Mouse (Mus musculus): ENCODE measurements around the gene Zc3hav1. TPM values are rescaled to one million over a fixed set of nuclear protein-coding genes. Genes with fewer than 3 reads are reported as not detected.

The Zc3hav1 gene
- polyA plus RNA-seq, 1 experiment from 2014 or later, result 2.0 TPM

DNA sequence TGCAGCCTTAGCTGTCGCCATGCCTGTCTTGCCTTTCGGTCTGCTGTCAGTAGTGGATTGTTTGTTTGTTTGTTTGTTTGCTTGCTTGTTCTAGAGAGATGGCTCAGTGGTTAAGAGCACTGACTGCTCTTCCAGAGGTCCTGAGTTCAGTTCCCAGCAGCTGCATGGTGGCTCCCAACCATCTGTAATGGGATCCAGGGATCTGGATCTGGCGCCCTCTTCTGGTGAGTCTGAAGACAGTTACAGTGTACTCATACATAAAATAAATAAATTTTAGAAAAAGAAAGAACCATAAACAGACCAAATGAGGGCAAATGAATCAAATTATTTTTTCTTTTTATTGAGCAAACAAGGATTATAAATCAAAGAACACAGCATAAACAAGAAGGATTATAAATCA lies 49.4 kb downstream of the Zc3hav1 start:
- no peak overlapping the region for H3K27ac ChIP-seq
- peaks cover under 1% of the 10 kb centered on the region for H3K4me1 ChIP-seq
- peaks cover 11% of the 10 kb centered on the region for H3K9me3 ChIP-seq
- no peak for DNase-seq (ENCODE audit: extremely low spot score, low spot score)
- 74% methylated on average over 3 of the region's 3 CpGs for WGBS
- peaks cover 10% of the 10 kb centered on the region for H3K27me3 ChIP-seq (ENCODE audit: poor library complexity, severe bottlenecking)
- peaks cover 4% of the 10 kb centered on the region; the same call in 1 of the 2 replicates for H3K36me3 ChIP-seq (replicated peaks)
- H3K4me3 ChIP-seq, result no peak overlapping the region

DNA sequence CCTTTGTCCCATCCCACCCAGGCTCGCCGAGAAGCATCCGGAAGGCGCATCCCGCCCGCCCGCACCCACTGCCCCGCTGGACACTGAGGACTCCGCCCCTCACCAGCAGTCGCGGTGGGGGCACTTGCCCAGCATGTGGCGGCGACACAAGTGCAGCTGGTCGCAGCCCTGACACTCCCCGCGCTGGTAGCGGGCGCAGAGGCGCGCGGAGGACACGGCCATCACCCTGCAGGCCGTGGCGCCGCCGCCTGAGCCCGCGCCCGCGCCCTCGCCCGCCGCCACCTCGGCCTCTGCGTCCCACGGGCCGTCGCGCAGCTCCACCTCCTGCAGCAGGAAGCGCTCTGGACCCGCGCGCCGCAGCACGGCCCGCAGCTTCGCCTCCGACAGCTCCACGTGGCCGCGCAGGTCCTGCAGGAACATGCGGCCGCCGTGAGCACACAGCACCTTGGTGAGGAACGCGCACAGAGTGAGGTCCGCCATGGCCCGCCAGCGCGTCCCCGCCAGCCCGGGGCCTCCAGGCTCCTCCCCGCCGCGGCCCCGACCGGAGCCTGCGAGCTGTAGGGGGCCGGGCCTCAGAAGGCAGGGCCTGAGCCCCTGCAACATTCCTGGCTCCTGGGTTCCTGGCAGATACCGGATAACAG lies 55.5 kb downstream of the Zc3hav1 start, which contains the start of gene Zc3hav1l:
Gene Zc3hav1l, minus strand, starts transcription at position 499 of the 641 bp plus-strand sequence.
- H3K27ac ChIP-seq, result peak within 1 kb of the TSS; percentile 98
- under 1% methylated on average over 59 of the region's 70 CpGs for WGBS
- DNase-seq (ENCODE audit: extremely low spot score, low spot score), result peak; percentile 79
- H3K36me3 ChIP-seq (replicated peaks), result peaks cover 37% of the 10 kb centered on the region
- peak within 1 kb of the TSS; percentile 77 for H3K4me3 ChIP-seq
- peaks cover 45% of the 10 kb centered on the region for H3K27me3 ChIP-seq (ENCODE audit: poor library complexity, severe bottlenecking)
- peaks cover 25% of the 10 kb centered on the region for H3K4me1 ChIP-seq
- peaks cover 3% of the 10 kb centered on the region; the same call in 1 of the 2 replicates for H3K9me3 ChIP-seq

DNA sequence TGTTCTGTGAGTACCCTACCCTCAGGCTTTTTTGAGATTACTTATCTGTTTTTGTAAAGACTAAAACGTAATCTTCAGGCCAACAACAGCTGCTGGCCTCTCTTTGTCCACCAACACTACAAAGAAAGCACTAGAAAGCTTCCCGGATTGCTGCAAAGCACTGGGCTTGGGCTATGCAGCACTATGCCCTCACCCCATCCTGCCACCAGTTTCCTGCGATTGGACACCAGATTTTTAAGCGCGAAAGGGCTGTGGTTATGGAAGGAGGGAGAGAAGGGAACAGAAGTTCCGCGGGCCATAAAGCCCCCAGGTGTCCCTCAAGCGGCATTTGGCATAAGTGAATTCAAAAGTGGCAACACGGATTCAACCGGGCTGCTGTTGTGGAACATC lies 56.2 kb downstream of the Zc3hav1 start:
- Histone ChIP-seq H3K27me3 (ENCODE audit: poor library complexity, severe bottlenecking) (peaks cover 46% of the 10 kb centered on the region), H3K4me1 (peaks cover 28% of the 10 kb centered on the region), H3K4me3 (peak overlapping the region; percentile 77), H3K27ac (peak overlapping the region; percentile 98), H3K9me3 (peaks cover 3% of the 10 kb centered on the region; the same call in 1 of the 2 replicates), H3K36me3 (replicated peaks) (peaks cover 40% of the 10 kb centered on the region)
- peak; percentile 64 for DNase-seq (ENCODE audit: extremely low spot score, low spot score)
- 0% methylated on average over 10 of the region's 10 CpGs for WGBS

DNA sequence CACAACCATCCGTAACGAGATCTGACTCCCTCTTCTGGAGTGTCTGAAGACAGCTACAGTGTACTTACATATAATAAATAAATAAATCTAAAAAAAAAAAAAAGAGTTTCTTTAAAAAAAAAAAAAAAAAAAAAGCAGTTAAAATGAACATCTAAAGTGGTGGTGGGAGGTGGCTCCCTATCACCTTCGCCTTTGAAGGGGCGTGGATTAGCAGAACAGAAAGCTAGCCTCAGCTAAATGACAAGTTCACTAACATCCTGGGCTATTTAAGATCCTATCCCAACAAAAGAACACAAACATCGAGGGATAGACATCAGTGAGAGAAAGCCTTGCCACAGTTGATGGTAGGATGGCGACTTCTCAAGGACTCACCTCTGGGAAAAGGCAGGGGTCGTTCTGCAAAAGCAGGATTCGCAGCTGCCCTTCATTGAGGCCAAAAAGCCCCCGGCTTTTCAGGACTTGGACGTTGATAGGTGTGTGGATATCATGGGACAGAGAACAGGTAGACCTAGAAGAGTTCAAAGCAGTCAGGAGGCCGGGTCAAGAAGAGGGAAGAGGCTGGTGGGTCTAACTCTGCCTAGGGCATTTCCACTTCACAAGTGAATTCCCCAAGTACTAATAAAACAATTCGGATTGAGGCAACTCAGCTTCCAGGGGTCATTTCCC lies 56.7 kb downstream of the Zc3hav1 start:
- Histone ChIP-seq H3K27ac (peak overlapping the region; percentile 98), H3K27me3 (ENCODE audit: poor library complexity, severe bottlenecking) (peaks cover 49% of the 10 kb centered on the region), H3K4me1 (peaks cover 33% of the 10 kb centered on the region), H3K9me3 (0 out of 2 replicates have a peak, but pooled peaks cover 3% of the 10 kb centered on the region), H3K4me3 (peak overlapping the region; percentile 77), H3K36me3 (replicated peaks) (peaks cover 44% of the 10 kb centered on the region)
- WGBS, result 45% methylated on average over 12 of the region's 12 CpGs
- peak; percentile 49 for DNase-seq (ENCODE audit: extremely low spot score, low spot score)

DNA sequence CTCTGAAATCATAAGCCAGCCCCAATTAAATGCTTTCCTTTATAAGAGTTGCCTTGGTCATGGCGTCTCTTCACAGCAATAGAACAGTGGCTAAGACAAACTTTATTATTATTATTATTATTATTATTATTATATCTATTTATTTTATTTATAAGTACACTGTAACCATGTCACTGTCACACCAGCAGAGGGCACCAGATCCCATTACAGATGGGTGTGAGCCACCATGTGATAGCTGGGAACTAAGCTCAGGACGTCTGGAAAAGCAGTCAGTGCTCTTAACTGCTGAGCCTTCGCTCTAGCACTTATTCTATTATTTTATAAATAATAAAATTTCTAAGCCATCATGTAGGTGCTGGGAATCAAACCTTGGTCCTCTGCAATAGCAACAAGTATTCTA lies 60.7 kb downstream of the Zc3hav1 start:
- H3K4me3 ChIP-seq, result no peak overlapping the region
- WGBS, result 42% methylated on average over 3 of the region's 3 CpGs
- 0 out of 2 replicates have a peak, but pooled peaks cover 3% of the 10 kb centered on the region for H3K9me3 ChIP-seq
- peaks cover 84% of the 10 kb centered on the region for H3K36me3 ChIP-seq (replicated peaks)
- peaks cover 75% of the 10 kb centered on the region for H3K27me3 ChIP-seq (ENCODE audit: poor library complexity, severe bottlenecking)
- no peak for DNase-seq (ENCODE audit: extremely low spot score, low spot score)
- no peak overlapping the region for H3K27ac ChIP-seq
- H3K4me1 ChIP-seq, result peaks cover 23% of the 10 kb centered on the region

DNA sequence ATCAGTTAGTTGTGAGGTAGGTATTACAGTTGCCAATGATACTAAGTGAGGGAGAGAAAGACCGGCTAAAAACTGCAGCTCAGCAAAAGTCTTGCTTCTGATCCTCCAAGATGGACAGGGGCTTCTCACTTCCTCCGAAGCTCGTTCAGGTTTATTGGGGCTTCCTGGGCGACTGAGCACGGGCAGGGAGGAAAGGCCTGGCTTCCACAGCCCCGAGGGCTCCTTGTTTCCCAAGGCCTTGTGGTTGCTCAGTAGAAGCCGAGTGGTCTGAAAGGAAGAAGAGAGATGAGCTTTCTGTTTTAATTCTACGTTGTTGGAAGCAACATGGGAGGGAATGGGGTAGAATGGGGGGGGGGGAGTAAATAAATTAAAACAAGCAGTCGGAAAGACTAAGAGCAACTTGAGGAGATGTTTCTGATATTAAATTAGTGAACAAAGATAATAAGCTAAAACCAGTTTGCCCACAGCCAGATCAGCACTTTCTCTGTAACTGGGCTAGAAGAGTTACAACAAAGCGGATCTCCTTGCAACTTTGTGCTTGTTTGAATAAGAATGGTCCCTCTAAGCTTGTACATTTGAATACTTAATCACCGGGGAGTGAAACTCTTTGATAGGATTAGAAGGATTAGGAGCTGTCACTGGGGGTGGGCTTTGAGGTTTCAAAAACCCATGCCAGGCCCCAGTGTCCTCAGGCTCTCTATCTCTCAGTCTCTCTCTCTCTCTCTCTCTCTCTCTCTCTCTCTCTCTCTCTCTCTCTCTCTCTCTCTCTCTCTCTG lies 61.3 kb downstream of the Zc3hav1 start:
- peaks cover 17% of the 10 kb centered on the region for H3K4me1 ChIP-seq
- 0 out of 2 replicates have a peak, but pooled peaks cover 3% of the 10 kb centered on the region for H3K9me3 ChIP-seq
- no peak overlapping the region for H3K4me3 ChIP-seq
- H3K27ac ChIP-seq, result peak overlapping the region; percentile 60; the same call in 1 of the 2 replicates
- peaks cover 88% of the 10 kb centered on the region for H3K36me3 ChIP-seq (replicated peaks)
- WGBS, result 19% methylated on average over 11 of the region's 11 CpGs
- DNase-seq (ENCODE audit: extremely low spot score, low spot score), result peak; percentile 25
- H3K27me3 ChIP-seq (ENCODE audit: poor library complexity, severe bottlenecking), result peaks cover 75% of the 10 kb centered on the region

DNA sequence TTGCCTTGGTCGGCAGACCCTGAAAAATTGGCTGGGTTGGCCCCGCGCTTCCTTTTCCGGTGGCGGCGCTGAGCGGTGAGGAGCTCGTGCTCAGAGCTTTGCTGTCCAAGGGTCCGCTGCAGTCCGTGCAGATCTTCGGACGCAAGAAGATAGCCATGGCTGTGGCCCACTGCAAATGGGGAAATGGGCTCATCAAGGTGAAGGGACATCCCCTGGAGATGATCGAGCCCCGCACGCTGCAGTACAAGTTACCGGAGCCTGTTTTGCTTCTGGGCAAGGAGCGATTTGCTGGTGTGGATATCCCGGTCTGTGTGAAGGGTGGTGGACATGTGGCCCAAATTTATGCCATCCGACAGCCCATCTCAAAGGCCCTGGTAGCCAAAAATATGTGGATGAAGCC lies 70.0 kb downstream of the Zc3hav1 start:
- no peaks in the 10 kb centered on the region for H3K4me1 ChIP-seq
- no peak overlapping the region for H3K27ac ChIP-seq
- no peak overlapping the region for H3K4me3 ChIP-seq
- peaks cover 14% of the 10 kb centered on the region for H3K9me3 ChIP-seq
- peaks cover 5% of the 10 kb centered on the region; the same call in 1 of the 2 replicates for H3K27me3 ChIP-seq (ENCODE audit: poor library complexity, severe bottlenecking)
- peaks cover 57% of the 10 kb centered on the region for H3K36me3 ChIP-seq (replicated peaks)
- WGBS, result 98% methylated on average over 19 of the region's 19 CpGs
- DNase-seq (ENCODE audit: extremely low spot score, low spot score), result no peak

DNA sequence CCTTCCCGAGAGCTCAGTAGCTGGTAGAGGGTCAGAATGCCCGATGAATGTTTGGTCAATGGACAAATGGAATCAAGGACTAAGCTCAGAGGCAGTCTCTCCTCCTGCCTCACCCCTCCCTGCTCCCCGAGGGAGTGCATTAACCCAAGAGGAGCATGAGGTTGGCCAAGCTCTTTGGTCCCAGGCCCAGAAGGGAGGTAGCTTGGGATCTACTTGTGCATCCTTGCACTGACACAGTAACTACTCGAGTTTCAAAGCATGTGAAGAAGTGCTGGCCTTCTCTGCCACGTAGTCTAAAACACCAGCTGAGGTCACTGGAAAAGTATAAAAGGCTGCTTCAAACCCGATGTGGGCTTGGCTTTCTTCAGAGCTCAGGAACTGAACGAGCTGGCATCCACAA lies 89.9 kb downstream of the Zc3hav1 start:
- Histone ChIP-seq H3K27ac (no peak overlapping the region), H3K4me3 (no peak overlapping the region), H3K4me1 (no peaks in the 10 kb centered on the region), H3K36me3 (replicated peaks) (no peaks in the 10 kb centered on the region), H3K27me3 (ENCODE audit: poor library complexity, severe bottlenecking) (no peaks in the 10 kb centered on the region), H3K9me3 (no peaks in the 10 kb centered on the region)
- no peak for DNase-seq (ENCODE audit: extremely low spot score, low spot score)
- WGBS, result 86% methylated on average over 7 of the region's 7 CpGs

DNA sequence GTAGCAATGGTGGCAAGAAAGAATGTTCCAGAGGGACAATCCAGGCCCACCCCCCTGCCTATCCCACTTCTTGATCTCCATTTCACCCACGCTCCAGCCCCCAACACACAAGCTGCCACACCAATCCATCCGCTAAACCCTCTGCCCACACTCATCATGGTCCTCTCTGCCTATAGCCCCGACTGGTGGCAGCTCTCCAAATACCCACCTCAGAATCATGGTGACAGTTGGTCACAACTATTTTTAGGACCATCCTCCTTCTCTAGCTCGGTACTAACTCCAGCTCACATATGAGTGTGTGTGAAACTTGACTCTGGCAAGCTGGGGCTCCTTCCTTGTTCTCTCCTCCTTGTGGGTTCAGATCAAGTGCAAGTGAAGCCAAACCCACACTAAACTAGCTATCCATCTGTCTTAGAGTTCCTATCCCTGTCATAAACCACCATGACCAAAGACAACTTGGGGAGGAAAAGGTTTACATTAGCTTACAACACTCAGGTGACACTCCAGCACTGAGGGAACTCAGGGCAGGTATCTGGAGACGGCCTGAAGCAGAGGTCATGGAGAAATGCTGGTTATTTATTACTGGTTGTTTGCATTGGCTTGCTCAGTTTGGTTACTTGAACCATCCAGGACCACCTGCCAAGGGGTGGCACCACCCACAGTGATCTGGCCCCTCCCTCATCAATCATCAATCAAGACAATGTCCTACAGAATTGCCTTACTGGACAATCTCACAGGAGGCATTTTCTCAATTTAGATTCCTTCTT lies 90.8 kb downstream of the Zc3hav1 start:
- WGBS, result 84% methylated on average over 5 of the region's 5 CpGs
- no peaks in the 10 kb centered on the region for H3K27me3 ChIP-seq (ENCODE audit: poor library complexity, severe bottlenecking)
- no peaks in the 10 kb centered on the region for H3K4me1 ChIP-seq
- no peak overlapping the region for H3K27ac ChIP-seq
- no peaks in the 10 kb centered on the region for H3K9me3 ChIP-seq
- no peaks in the 10 kb centered on the region for H3K36me3 ChIP-seq (replicated peaks)
- DNase-seq (ENCODE audit: extremely low spot score, low spot score), result no peak
- H3K4me3 ChIP-seq, result no peak overlapping the region

DNA sequence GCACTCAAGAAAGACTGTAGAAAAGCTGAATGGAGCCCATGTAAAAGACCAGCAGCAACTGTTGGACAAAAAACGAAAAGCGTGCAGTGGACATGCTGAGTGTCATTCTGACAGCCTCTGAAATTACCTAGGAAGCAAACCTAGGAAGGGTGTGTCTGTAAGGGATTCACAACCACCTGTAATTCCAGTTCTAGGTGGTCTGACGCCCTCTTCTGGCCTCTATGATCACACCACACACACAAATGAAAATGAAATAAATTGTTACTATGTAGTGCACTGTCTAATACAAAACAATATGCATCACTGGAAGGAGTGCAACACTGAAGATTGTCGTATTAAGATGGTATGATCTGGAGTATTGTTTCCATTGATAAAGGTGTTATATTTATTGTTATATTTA lies 92.5 kb downstream of the Zc3hav1 start:
- no peak for DNase-seq (ENCODE audit: extremely low spot score, low spot score)
- Histone ChIP-seq H3K4me3 (no peak overlapping the region), H3K9me3 (no peaks in the 10 kb centered on the region), H3K36me3 (replicated peaks) (no peaks in the 10 kb centered on the region), H3K27ac (no peak overlapping the region), H3K27me3 (ENCODE audit: poor library complexity, severe bottlenecking) (no peaks in the 10 kb centered on the region), H3K4me1 (no peaks in the 10 kb centered on the region)
- WGBS, result 70% methylated on average over 4 of the region's 4 CpGs

DNA sequence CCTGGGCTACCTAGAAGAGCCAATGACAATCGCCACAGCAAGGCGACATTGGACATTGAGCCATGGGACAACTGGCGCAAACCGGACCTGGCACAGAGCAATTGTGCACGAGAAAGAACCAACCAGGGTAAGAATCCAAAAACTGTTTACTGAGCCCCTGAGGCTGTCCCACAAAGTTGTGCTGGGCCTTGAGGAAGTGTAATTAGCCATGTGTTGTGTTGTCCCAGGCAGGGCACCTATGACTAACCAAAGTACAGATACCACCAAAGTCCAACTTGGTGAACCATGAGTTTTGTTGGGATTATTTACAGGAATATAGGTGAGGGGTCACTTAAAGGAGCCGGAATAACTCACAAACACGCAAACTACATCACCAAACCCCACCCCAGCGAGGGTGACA lies 96.9 kb downstream of the Zc3hav1 start:
- DNase-seq (ENCODE audit: extremely low spot score, low spot score), result no peak
- Histone ChIP-seq H3K4me1 (peaks cover 19% of the 10 kb centered on the region), H3K27me3 (ENCODE audit: poor library complexity, severe bottlenecking) (peaks cover 28% of the 10 kb centered on the region), H3K27ac (no peak overlapping the region), H3K4me3 (no peak overlapping the region), H3K9me3 (no peaks in the 10 kb centered on the region), H3K36me3 (replicated peaks) (no peaks in the 10 kb centered on the region)
- WGBS, result 96% methylated on average over 8 of the region's 8 CpGs

DNA sequence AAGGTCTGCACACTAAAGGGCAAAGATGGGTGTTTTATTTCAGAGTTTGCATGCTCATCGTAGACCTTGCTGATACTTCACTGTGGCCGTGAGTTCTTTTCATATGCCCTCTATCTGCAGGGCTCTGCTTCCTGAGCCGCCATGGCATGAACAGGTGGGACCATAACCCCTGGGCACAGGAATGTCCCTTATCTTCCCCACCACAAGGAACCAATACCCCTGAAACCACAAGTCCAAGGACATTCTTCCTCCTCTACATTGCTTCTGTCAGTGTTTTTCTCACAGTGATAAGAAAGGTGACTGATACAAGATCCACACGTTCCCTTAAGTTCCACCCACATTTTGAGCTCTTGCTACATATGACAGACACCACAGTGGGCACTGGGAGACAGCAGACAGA lies 97.6 kb downstream of the Zc3hav1 start:
- H3K4me3 ChIP-seq, result no peak overlapping the region
- no peak for DNase-seq (ENCODE audit: extremely low spot score, low spot score)
- WGBS, result 93% methylated on average over 4 of the region's 4 CpGs
- no peaks in the 10 kb centered on the region for H3K36me3 ChIP-seq (replicated peaks)
- H3K27me3 ChIP-seq (ENCODE audit: poor library complexity, severe bottlenecking), result peaks cover 35% of the 10 kb centered on the region
- peaks cover 26% of the 10 kb centered on the region for H3K4me1 ChIP-seq
- no peak overlapping the region for H3K27ac ChIP-seq
- no peaks in the 10 kb centered on the region for H3K9me3 ChIP-seq

All from forebrain, embryonic 10.5 days (tissue).